8 mouse cellular contexts compared by ENCODE assay signal in genomic region chr7:139951079-139951478, GRCm38 (mm10). TPM values are rescaled to one million over a fixed set of nuclear protein-coding genes. Genes with fewer than 3 reads are reported as not detected.
DNase-seq lines count a peak whose midpoint lies in the region; ATAC-seq lines count a peak whose summit lies in the region.

No protein-coding gene starts in this region.

- peak overlapping the region; percentile 66; the same call in 1 of the 2 replicates for H3K27ac ChIP-seq in embryonic facial prominence, embryonic 13.5 days
- H3K27ac ChIP-seq in liver, embryonic 16.5 days (ENCODE audit: low read length): no peak overlapping the region
- H3K27ac ChIP-seq in neural tube, embryonic 14.5 days (ENCODE audit: low read depth, low read length): no peak overlapping the region

- H3K36me3 ChIP-seq in embryonic facial prominence, embryonic 13.5 days: no peaks in the 10 kb centered on the region
- H3K36me3 ChIP-seq in liver, embryonic 16.5 days (ENCODE audit: control insufficient read depth, insufficient read depth): no peaks in the 10 kb centered on the region
- H3K36me3 ChIP-seq in neural tube, embryonic 14.5 days (ENCODE audit: control insufficient read depth, insufficient read depth, low read length): no peaks in the 10 kb centered on the region

- peaks cover 37% of the 10 kb centered on the region for H3K27me3 ChIP-seq in embryonic facial prominence, embryonic 13.5 days
- peaks cover 16% of the 10 kb centered on the region for H3K27me3 ChIP-seq in liver, embryonic 16.5 days (ENCODE audit: control insufficient read depth, insufficient read depth, low read depth, low read length)
- H3K27me3 ChIP-seq in neural tube, embryonic 14.5 days (ENCODE audit: control insufficient read depth, insufficient read depth, low read length): peaks cover 15% of the 10 kb centered on the region

- peak overlapping the region; percentile 77 for H3K9ac ChIP-seq in embryonic facial prominence, embryonic 13.5 days
- H3K9ac ChIP-seq in liver, embryonic 16.5 days (ENCODE audit: low read depth, low read length): peak overlapping the region; percentile 59; the same call in 1 of the 2 replicates
- H3K9ac ChIP-seq in neural tube, embryonic 14.5 days (replicated peaks; ENCODE audit: low read depth, low read length): no peak overlapping the region

- peak; percentile 29 for DNase-seq in ovary, postnatal 36 days (ENCODE audit: low spot score)
- DNase-seq in ovary, adult 18-20 months (ENCODE audit: low spot score): no peak
- DNase-seq in induced T-regulatory cell, adult 2 months (ENCODE audit: low read depth): peak; percentile 74
- DNase-seq in gastrocnemius, postnatal 4 days (ENCODE audit: low spot score in 2 of 2): no peak
- no peak for DNase-seq in cerebellum, adult 8-10 months

- no peak for ATAC-seq in embryonic facial prominence, embryonic 13.5 days (ENCODE audit: insufficient number of reproducible peaks, insufficient read depth, low FRiP score, low TSS enrichment, low read depth)
- ATAC-seq in liver, embryonic 16.5 days (ENCODE audit: low read depth): no peak
- no peak for ATAC-seq in neural tube, embryonic 14.5 days (ENCODE audit: low read depth)

- peak overlapping the region; percentile 86 for H3K4me2 ChIP-seq in embryonic facial prominence, embryonic 13.5 days
- H3K4me2 ChIP-seq in liver, embryonic 16.5 days (ENCODE audit: low read depth, low read length): peak overlapping the region; percentile 71
- H3K4me2 ChIP-seq in neural tube, embryonic 14.5 days (ENCODE audit: low read depth, low read length): peak overlapping the region; percentile 62

- peak overlapping the region; percentile 64 for H3K4me3 ChIP-seq in embryonic facial prominence, embryonic 13.5 days
- peak overlapping the region; percentile 63 for H3K4me3 ChIP-seq in liver, embryonic 16.5 days (ENCODE audit: low read depth, low read length)
- peak overlapping the region; percentile 27 for H3K4me3 ChIP-seq in neural tube, embryonic 14.5 days (ENCODE audit: low read depth, low read length)

- H3K4me1 ChIP-seq in embryonic facial prominence, embryonic 13.5 days: 0 out of 2 replicates have a peak, but pooled peaks cover 3% of the 10 kb centered on the region
- H3K4me1 ChIP-seq in liver, embryonic 16.5 days (ENCODE audit: control insufficient read depth, low read depth, low read length): peaks cover 5% of the 10 kb centered on the region
- H3K4me1 ChIP-seq in neural tube, embryonic 14.5 days (ENCODE audit: control insufficient read depth, insufficient read depth, low read length): no peaks in the 10 kb centered on the region

- WGBS in embryonic facial prominence, embryonic 13.5 days: 4% methylated on average over 16 of the region's 16 CpGs
- 4% methylated on average over 16 of the region's 16 CpGs for WGBS in liver, embryonic 16.5 days (ENCODE audit: insufficient replicate concordance)
- WGBS in neural tube, embryonic 14.5 days: 5% methylated on average over 15 of the region's 16 CpGs

- no peaks in the 10 kb centered on the region for H3K9me3 ChIP-seq in embryonic facial prominence, embryonic 13.5 days
- no peaks in the 10 kb centered on the region for H3K9me3 ChIP-seq in liver, embryonic 16.5 days (replicated peaks; ENCODE audit: control insufficient read depth, low read length)
- H3K9me3 ChIP-seq in neural tube, embryonic 14.5 days (ENCODE audit: control insufficient read depth, low read length): no peaks in the 10 kb centered on the region

RNA-seq across cellular contexts. Expression of gene Utf1, which starts 7.5 kb away (rescaled TPM):
- polyA plus RNA-seq in embryonic facial prominence, embryonic 13.5 days (2015; fragmentation: Nextera tagmentation; extraction: Ambion mirVana): 0.28 and 0.36 TPM in 2 replicates
- polyA plus RNA-seq in liver, embryonic 16.5 days (2015; fragmentation: Nextera tagmentation; extraction: Ambion mirVana): not detected in 2 replicates
- not detected in 2 replicates for polyA plus RNA-seq in neural tube, embryonic 14.5 days (2014; fragmentation: Nextera tagmentation; extraction: Ambion mirVana)
- not detected for total RNA-seq in gastrocnemius, postnatal 4 days (2021)

RNA-seq across cellular contexts. Expression of gene 6430531B16Rik, which starts 27.5 kb away (rescaled TPM):
- polyA plus RNA-seq in embryonic facial prominence, embryonic 13.5 days (2015; fragmentation: Nextera tagmentation; extraction: Ambion mirVana): 0.85 and 1.1 TPM in 2 replicates
- polyA plus RNA-seq in liver, embryonic 16.5 days (2015; fragmentation: Nextera tagmentation; extraction: Ambion mirVana): not detected in 2 replicates
- 0.46 and 1.4 TPM in 2 replicates for polyA plus RNA-seq in neural tube, embryonic 14.5 days (2014; fragmentation: Nextera tagmentation; extraction: Ambion mirVana)
- total RNA-seq in gastrocnemius, postnatal 4 days (2021): not detected

RNA-seq across cellular contexts. Expression of gene Adam8, which starts 41.3 kb away (rescaled TPM):
- polyA plus RNA-seq in embryonic facial prominence, embryonic 13.5 days (2015; fragmentation: Nextera tagmentation; extraction: Ambion mirVana): 2.4 and 3.3 TPM in 2 replicates
- 1.6 and 1.8 TPM in 2 replicates for polyA plus RNA-seq in liver, embryonic 16.5 days (2015; fragmentation: Nextera tagmentation; extraction: Ambion mirVana)
- polyA plus RNA-seq in neural tube, embryonic 14.5 days (2014; fragmentation: Nextera tagmentation; extraction: Ambion mirVana): 3.2 and 3.3 TPM in 2 replicates
- 1 to 10 TPM in 1 of 2 experiments, under 1 TPM in 1; 0.78 to 1.1 TPM for total RNA-seq in gastrocnemius, postnatal 4 days (2021)

RNA-seq across cellular contexts. Expression of gene Kndc1, which starts 56.6 kb away (rescaled TPM):
- 0.11 and 0.15 TPM in 2 replicates for polyA plus RNA-seq in embryonic facial prominence, embryonic 13.5 days (2015; fragmentation: Nextera tagmentation; extraction: Ambion mirVana)
- polyA plus RNA-seq in liver, embryonic 16.5 days (2015; fragmentation: Nextera tagmentation; extraction: Ambion mirVana): not detected in 2 replicates
- polyA plus RNA-seq in neural tube, embryonic 14.5 days (2014; fragmentation: Nextera tagmentation; extraction: Ambion mirVana): 18.8 and 28.5 TPM in 2 replicates
- 1 to 10 TPM in 1 of 2 experiments, under 1 TPM in 1; 0.91 to 1.0 TPM for total RNA-seq in gastrocnemius, postnatal 4 days (2021)

Comparison
In these comparisons a context has a peak if more than half of its experiments do, and no peak if none do; other contexts are left out.
1. DNase-seq: peak in ovary, postnatal 36 days (single experiment) and induced T-regulatory cell, adult 2 months (single experiment); none in ovary, adult 18-20 months (single experiment), gastrocnemius, postnatal 4 days (0 of 2) and cerebellum, adult 8-10 months (single experiment).
2. Peak in every context shown above with its lines, with median percentiles within 50 percentile points of each other: H3K4me2 ChIP-seq and H3K4me3 ChIP-seq.